Mouse (Mus musculus): ENCODE results near the gene Samd4b.

DNA sequence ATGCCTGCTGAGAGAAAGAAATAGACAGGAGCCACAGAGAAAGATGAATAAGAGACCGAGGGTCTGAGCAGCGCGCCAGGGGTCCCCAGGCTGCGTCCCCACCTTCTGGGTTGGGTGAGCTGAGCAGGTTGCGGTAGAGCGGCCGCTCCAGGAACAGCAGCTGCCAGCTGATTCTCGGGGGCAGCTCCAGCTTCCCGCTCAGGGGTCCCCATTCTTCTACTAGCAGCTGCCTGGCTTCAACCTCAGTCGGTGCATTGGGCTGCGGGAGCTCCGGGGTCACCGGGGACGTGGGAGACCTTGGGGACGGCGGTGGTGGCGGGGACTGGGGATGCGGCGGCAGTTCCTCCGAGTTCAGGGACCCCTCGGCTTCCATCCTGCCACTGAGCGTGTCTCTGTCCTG is 51.3 kb downstream of the Samd4b start:
- TF ChIP-seq CTCF (IDR thresholded peaks at IDR 0.05; ENCODE audit: control insufficient read depth, insufficient read depth, low read length), result no peak
- no peak for TF ChIP-seq POLR2A (IDR thresholded peaks at IDR 0.05; ENCODE audit: borderline replicate concordance, control insufficient read depth, low read depth, low read length)

Data from bone marrow, adult 2 months (tissue).